Mouse (Mus musculus) hindbrain, embryonic 15.5 days (tissue): ENCODE measurements around the gene Kcnab3. TPM values are rescaled to one million over a fixed set of nuclear protein-coding genes. Genes with fewer than 3 reads are reported as not detected.

ENCODE experiments used
- ATAC-seq: fragments of 200-750 bp; cut with Nextera tagmentation; 2 replicates; pipeline ENCODE4 v1.8.0; 2017; ENCODE audit warnings: low read depth, moderate number of reproducible peaks, moderate TSS enrichment; ENCODE audit not compliant: low FRiP score
- H3K27ac ChIP-seq: fragments of 300-500 bp; sonication (generic); replicated peaks from 2 replicates; pipeline ENCODE4 v1.5.1; 2015; ENCODE audit warnings: mild to moderate bottlenecking, inconsistent platforms
- H3K27me3 ChIP-seq: fragments of 300-500 bp; sonication (generic); 2 replicates; pipeline ENCODE4 v1.6.1; 2015; ENCODE audit warnings: control low read depth, inconsistent platforms
- H3K36me3 ChIP-seq: fragments of 300-500 bp; sonication (generic); 2 replicates; pipeline ENCODE4 v1.6.1; 2015; ENCODE audit warnings: control low read depth, inconsistent platforms
- H3K4me1 ChIP-seq: fragments of 300-500 bp; sonication (generic); replicated peaks from 2 replicates; pipeline ENCODE4 v1.6.1; 2015; ENCODE audit warnings: control low read depth, inconsistent platforms
- H3K4me2 ChIP-seq: fragments of 300-500 bp; sonication (generic); 2 replicates; pipeline ENCODE4 v1.6.1; 2015; ENCODE audit warnings: moderate library complexity, mild to moderate bottlenecking, inconsistent platforms
- H3K4me3 ChIP-seq: fragments of 300-500 bp; sonication (generic); 2 replicates; pipeline ENCODE4 v1.5.1; 2015; ENCODE audit warnings: mild to moderate bottlenecking, inconsistent platforms
- H3K9ac ChIP-seq: fragments of 300-500 bp; sonication (generic); 2 replicates; pipeline ENCODE4 v1.6.1; 2015; ENCODE audit warnings: inconsistent platforms
- H3K9me3 ChIP-seq: fragments of 300-500 bp; sonication (generic); 2 replicates; pipeline ENCODE4 v1.6.1; 2016; ENCODE audit warnings: control low read depth, inconsistent platforms
- WGBS: fragments of 180-500 bp; shearing (Covaris S2); methylation state at CpG from one replicate; pipeline ENCODE4 v1.1.7; 2015; 5-methylcytosine and 5-hydroxymethylcytosine counted together
- polyA plus RNA-seq: library from polyadenylated mRNA; unstranded; fragments of >200 nt; fragmentation: Nextera tagmentation; extraction: Ambion mirVana; gene quantifications from 2 replicates; pipeline ENCODE4 v1.2.1, GENCODE M21; 2015

The Kcnab3 gene
- polyA plus RNA-seq, 1 experiment from 2014 or later = 5.9 TPM

DNA sequence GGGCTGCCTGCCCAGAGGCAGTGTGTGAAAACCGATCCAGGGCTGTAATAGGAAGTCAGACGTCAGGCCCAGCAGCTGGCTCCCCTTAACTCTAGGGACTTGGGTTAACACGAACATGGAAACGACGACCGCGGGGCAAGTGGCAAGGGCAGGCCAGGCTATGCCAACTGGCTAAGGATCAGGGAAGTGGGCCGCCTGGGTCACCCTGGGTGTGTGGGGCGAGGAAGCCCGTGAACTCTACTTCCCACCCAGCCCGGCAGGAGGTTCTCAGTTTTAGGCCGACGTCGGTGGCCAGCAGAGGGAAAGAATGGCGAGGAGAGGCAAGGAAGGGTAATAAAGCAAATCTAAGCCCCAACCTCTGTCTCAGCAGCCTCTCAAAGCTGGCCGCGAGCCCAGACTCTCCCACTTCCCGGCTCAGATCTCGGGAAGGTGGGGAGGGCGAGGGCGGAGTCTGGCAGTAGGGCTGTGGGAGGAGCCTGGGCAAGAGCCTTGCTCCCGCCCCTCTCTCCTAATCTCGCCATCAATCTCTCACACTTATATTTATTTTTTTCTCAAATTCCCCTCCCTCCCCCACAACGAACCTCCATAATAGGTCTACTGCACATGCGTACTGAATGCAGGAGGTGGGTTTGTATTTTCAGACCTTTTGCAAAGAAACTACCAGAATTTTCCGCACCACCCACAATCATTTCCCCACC, 40.2 kb downstream of the Kcnab3 start:
- WGBS = under 1% methylated on average over 26 of the region's 26 CpGs
- no peaks in the 10 kb centered on the region for H3K9me3 ChIP-seq
- peaks cover 54% of the 10 kb centered on the region for H3K4me1 ChIP-seq

DNA sequence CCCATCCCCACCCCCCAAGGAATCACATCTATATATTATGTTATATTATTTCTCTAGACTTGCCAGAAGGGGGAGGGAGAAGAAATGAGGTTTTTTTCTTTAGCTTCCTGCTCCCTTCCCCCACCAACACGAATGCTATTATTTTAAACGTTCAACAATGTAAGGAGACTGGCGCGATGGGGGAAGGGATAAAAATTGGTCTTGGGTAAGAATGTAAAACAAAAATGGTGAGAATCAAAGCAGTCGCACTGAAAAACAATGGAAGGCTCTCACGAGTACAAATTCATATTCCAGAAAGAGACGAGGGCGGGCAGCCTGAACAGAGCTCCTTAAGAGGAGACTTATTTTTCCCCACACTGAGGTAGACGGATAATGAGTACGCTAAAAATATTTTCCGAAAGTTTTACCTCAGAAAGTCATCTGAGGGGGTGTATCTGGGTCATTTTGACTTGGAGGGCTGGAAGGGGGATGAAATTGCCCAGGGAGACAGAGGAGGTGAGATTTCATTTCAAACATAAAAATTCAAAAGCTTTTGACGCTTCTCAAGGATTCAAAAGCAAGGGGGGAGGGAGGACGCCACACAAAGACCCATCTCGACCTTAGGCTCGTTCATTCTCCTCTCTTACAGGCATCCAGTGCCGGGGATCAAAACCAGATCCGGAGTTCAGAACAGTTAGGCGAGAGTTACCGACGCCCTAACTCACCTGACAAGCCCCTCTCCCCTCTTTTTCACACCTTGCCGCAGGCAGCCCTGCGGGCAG, 41.0 kb downstream of the Kcnab3 start:
- Histone ChIP-seq H3K4me1 (peaks cover 57% of the 10 kb centered on the region), H3K9me3 (no peaks in the 10 kb centered on the region), H3K27ac (peak overlapping the region; percentile 100), H3K9ac (peak overlapping the region; percentile 99), H3K27me3 (no peaks in the 10 kb centered on the region), H3K36me3 (peaks cover 16% of the 10 kb centered on the region), H3K4me2 (peak overlapping the region; percentile 88), H3K4me3 (peak overlapping the region; percentile 91)
- whole genome bisulfite sequencing = under 1% methylated on average over 22 of the region's 22 CpGs
- ATAC-seq = no peak

More for the DNA sequence above, 40.2 kb downstream of the Kcnab3 start:
- Histone ChIP-seq H3K4me2 (peak overlapping the region; percentile 88), H3K36me3 (peaks cover 23% of the 10 kb centered on the region), H3K27me3 (no peaks in the 10 kb centered on the region), H3K27ac (peak overlapping the region; percentile 100), H3K9ac (peak overlapping the region; percentile 99), H3K4me3 (peak overlapping the region; percentile 91)
- peak; percentile 89 for ATAC-seq

DNA sequence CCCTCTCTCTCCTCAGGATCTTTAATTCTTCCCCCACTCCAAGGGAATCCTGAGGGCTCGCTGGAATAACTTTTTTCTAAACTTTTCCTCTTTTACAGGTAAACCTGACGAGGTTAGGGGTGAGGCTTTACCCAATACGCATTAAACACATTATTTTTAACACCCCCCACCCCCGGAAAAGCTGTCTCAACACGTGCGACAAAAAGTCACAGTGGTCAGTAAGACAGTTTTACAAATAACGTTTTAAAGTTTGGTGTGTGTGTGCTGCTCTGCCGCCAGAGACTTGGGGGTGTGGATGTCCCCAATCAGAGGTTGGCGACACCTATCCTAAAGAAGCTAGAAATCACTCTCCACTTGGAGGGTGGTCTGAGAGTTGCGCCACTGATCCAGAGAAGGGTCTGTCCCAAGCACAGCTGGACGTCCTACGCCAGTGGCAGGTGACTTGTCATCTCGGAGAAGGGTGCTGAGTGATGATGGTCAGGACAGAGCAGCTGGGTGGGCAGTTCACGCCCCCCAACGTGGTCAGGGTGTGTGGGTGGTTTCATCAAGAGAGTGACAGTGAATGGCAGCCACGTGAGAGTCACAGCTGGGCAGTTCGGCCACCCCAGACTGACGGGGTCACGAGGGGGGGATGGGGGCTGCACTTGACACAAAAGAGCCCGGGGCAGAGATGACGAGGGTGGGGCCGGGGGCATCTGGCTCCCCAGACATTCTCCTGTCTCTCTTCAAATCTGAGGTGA, 41.7 kb downstream of the Kcnab3 start:
- Histone ChIP-seq H3K36me3 (peaks cover 10% of the 10 kb centered on the region), H3K27ac (peak overlapping the region; percentile 100), H3K9ac (peak overlapping the region; percentile 99), H3K4me2 (peak overlapping the region; percentile 88), H3K27me3 (no peaks in the 10 kb centered on the region), H3K9me3 (no peaks in the 10 kb centered on the region), H3K4me3 (peak overlapping the region; percentile 91), H3K4me1 (peaks cover 62% of the 10 kb centered on the region)
- ATAC-seq = no peak
- under 1% methylated on average over 22 of the region's 22 CpGs for WGBS

DNA sequence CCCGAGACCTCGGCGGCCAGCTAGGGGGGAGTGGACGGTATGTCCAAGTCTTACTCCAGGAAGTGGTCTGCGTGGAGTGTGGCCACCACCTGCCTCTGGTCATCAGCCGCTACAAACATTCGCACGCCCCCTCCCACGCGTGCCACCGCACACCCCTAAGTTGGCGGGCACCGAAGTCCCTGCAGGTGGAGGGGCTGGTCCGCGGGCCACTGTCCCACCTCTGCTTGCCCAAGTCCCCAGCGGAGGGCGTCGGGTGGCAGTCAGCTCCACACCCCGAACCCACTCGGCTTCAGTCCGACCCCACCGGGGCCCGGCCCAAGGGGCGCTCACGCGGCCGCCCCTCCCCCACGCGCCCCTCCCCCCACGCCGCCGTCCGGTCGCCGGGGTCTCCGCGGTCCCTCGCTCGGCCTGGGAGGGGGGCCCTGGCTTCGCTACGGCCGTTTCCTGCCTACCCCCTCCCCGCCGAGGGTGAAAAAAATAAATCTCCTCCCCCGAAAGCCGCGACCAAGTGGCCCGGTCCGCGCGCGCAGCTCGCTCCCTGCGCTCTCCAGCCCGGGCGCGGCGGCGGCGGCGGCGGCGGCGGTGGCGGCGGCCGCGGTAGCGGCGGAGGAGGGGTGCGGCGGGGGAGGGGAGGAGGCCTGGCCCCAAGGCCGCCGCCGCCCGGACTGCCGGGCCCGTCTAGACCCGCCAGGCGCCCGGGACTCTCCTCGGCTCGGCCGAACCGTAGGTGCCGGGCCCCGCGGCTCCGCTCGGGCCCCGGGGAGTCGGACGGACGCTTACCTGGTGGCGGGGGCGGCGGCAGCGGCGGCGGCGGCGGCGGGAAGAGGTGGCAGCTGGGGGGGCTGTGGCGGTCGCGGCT, 42.5 kb downstream of the Kcnab3 start:
- H3K4me1 ChIP-seq = peaks cover 62% of the 10 kb centered on the region
- H3K9me3 ChIP-seq = no peaks in the 10 kb centered on the region
- H3K4me3 ChIP-seq = peak overlapping the region; percentile 91
- H3K36me3 ChIP-seq = peaks cover 2% of the 10 kb centered on the region
- H3K27ac ChIP-seq = peak overlapping the region; percentile 100
- peak overlapping the region; percentile 88 for H3K4me2 ChIP-seq
- H3K9ac ChIP-seq = peak overlapping the region; percentile 99
- H3K27me3 ChIP-seq = no peaks in the 10 kb centered on the region
- WGBS = under 1% methylated on average over 38 of the region's 106 CpGs
- ATAC-seq = peak; percentile 14; the same call in 1 of the 2 replicates

DNA sequence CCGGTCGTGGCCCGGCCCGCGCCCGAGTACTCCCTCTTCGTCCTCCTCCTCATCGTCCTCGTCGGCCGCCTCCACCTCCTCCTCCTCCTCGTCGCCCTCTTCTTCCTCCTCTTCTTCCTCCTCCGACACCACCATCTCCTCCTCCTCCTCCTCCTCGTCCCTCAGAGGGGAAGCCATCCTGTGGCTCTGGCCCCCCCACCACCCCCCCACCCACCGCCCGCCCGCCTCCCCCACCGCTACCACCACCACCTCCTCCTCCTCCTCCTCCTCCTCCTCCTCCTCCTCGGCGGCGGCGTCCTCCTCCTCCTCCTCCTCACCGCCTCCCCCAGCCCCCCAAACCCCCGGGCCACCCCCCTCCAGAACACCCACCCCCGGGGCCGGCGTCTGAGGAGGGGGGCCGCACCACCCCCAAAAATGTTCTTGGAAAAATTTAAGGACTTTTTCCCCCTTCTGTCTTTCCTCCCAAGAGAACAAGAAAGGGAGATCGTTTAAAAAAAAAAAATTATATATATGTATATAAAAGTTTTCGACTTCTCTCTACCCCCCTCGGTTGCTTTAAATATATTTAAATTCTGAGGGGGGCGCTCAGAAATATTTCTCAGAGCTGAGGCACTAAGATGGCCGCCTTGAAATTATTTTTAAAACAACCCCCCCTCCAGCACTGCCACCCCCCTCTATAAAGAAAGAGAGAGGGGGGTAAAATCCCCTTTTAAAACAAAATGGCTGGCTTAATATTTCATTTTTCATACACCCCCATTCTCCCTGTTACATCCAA, 43.3 kb downstream of the Kcnab3 start, which contains the start of gene Chd3:
TSS of gene Chd3 (minus strand) at position 192 of the 775 bp plus-strand sequence.
- no peaks in the 10 kb centered on the region for H3K27me3 ChIP-seq

DNA sequence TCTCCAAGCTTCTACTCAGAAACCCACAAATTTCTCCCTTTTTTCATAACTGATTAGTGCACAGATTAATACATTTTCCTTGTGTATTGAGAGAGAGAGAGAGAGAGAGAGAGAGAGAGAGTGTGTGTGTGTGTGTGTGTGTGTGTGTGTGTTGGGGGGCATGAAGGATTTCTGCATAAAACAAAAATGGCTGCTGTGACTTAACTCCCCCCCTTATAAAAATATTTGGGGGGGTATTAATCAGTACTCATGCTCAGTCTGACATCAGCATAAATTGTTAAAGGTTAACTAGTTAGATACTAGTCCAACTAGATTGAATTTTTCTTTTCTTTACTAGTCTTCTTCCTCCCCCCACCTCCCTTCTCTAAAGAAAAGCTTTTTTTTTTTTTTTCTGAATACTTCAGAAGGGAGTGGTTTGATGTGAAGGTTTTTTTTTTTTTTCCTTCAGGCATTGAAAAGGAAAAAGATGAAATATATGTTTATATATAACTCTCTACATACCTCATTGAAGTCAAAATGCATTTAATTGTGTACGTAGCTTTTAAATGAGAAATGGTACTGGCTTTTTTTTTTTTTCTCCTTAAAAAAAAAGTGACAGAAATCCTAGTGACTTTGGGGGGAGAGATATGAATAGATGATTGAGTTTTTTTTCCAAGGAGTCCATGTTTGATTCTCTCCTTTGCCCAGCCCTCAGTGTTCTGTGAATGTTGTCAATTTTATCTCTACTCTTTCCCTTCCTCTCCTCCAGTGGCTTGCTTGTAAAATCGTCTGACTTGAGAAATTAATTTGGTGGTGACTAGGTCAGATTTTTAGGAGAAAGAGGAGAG, 44.1 kb downstream of the Kcnab3 start:
- H3K4me2 ChIP-seq = peak overlapping the region; percentile 88
- peak overlapping the region; percentile 100 for H3K27ac ChIP-seq
- H3K9me3 ChIP-seq = no peaks in the 10 kb centered on the region
- no peaks in the 10 kb centered on the region for H3K27me3 ChIP-seq
- peaks cover 51% of the 10 kb centered on the region for H3K4me1 ChIP-seq
- H3K9ac ChIP-seq = peak overlapping the region; percentile 99
- H3K36me3 ChIP-seq = no peaks in the 10 kb centered on the region
- 14% methylated on average over 2 of the region's 2 CpGs for WGBS
- peak overlapping the region; percentile 91 for H3K4me3 ChIP-seq
- no peak for ATAC-seq

More for the DNA sequence above, 43.3 kb downstream of the Kcnab3 start, which contains the start of gene Chd3:
- Histone ChIP-seq H3K4me2 (peak within 1 kb of the TSS; percentile 88), H3K27ac (peak within 1 kb of the TSS; percentile 100), H3K4me3 (peak within 1 kb of the TSS; percentile 91), H3K9ac (peak within 1 kb of the TSS; percentile 99), H3K4me1 (peaks cover 59% of the 10 kb centered on the region), H3K36me3 (no peaks in the 10 kb centered on the region), H3K9me3 (no peaks in the 10 kb centered on the region)
- ATAC-seq = no peak
- WGBS = 2% methylated on average over 10 of the region's 34 CpGs

DNA sequence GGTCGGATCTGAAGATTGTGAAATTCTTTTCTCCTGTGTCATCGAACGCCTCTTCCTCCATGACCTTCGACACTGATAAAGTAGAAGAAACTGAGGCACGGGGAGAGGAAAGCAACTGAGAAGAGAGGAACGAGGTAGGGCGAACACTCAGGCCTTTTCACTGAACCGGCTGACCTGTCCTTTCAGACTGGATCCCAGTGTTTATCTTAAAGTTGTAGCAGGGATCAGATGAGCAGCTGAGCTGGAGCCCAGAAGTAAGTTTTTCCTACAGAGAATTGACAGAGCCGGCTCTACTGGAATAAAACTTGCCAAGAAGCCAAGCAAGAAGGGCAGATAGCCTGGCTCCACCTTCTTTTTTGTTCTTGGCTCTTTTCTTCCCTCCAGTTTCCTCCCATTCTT, 44.8 kb downstream of the Kcnab3 start:
- no peak overlapping the region for H3K9ac ChIP-seq
- H3K4me3 ChIP-seq = peak overlapping the region; percentile 8; the same call in 1 of the 2 replicates
- WGBS = 12% methylated on average over 9 of the region's 9 CpGs

DNA sequence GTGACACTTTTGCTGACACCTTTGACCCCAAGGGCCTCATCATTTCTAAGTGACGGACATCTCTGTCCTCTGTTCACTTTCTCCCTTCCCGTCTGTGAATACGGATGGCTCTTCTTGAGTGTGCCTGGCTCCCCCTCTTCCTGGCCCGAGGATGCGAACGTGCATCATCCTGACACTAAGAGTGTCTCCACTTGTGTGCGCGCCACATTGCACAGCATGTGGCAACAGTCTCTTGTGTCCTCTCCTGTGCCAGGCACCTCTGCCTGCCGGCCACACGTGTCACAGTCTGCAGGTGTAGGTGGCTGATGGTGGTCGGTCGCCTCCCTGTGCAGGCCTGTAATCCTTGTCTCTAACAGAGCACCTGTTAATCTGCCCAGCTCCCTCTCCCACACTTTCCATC, 45.5 kb downstream of the Kcnab3 start:
- H3K4me3 ChIP-seq = no peak overlapping the region; the same call in 1 of the 2 replicates
- peak overlapping the region; percentile 45 for H3K4me2 ChIP-seq
- H3K27ac ChIP-seq = peak overlapping the region; percentile 75
- no peaks in the 10 kb centered on the region for H3K36me3 ChIP-seq
- H3K27me3 ChIP-seq = no peaks in the 10 kb centered on the region
- peak overlapping the region; percentile 24; the same call in 1 of the 2 replicates for H3K9ac ChIP-seq
- no peaks in the 10 kb centered on the region for H3K9me3 ChIP-seq
- no peak for ATAC-seq
- WGBS = 19% methylated on average over 12 of the region's 12 CpGs
- peaks cover 39% of the 10 kb centered on the region for H3K4me1 ChIP-seq

More for the DNA sequence above, 44.8 kb downstream of the Kcnab3 start:
- ATAC-seq = no peak
- Histone ChIP-seq H3K36me3 (no peaks in the 10 kb centered on the region), H3K27ac (peak overlapping the region; percentile 75), H3K27me3 (no peaks in the 10 kb centered on the region), H3K9me3 (no peaks in the 10 kb centered on the region), H3K4me2 (peak overlapping the region; percentile 45), H3K4me1 (peaks cover 44% of the 10 kb centered on the region)

DNA sequence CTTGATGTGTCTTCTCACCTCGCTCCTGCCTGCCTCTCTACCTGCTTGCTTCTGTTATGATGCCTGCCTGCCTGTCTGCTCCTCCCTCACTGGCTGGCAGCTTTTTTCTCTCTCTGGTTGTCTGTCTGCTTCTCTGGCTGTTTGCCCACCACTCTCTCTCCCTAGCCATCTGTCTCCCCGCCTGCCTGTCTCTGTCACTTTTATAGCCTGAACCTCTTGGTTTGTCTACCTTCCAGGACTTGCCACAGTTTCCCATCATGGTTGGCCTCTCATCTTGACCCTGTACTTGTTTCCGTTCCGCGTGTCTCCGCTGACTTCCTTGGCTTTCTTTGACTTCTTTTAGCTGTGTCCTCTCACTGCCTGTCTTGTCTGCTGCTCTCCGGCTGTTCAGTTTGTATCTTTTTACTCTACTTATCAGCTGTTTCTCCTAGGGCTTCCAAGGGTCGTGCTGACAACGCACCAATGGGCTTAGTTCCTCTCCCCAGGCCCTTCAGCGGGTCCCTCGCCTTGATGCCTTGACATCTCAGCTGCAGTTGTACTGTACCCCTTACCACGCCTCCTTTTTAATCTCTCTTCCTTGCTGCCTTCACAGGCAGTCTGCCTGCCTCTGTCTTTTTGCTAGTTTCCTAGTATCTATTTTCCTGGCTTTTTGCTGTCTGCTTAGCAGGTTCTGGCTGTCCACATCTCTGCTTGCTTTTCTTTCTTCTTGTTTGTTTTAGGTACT, 46.2 kb downstream of the Kcnab3 start:
- no peaks in the 10 kb centered on the region for H3K27me3 ChIP-seq
- 0 out of 2 replicates have a peak overlapping the region, but pooled peaks have one; percentile 24 for H3K9ac ChIP-seq
- H3K4me2 ChIP-seq = peak overlapping the region; percentile 45
- no peaks in the 10 kb centered on the region for H3K36me3 ChIP-seq
- H3K4me1 ChIP-seq = peaks cover 36% of the 10 kb centered on the region
- no peak overlapping the region; the same call in 1 of the 2 replicates for H3K4me3 ChIP-seq
- 29% methylated on average over 12 of the region's 12 CpGs for WGBS
- no peaks in the 10 kb centered on the region for H3K9me3 ChIP-seq
- ATAC-seq = no peak
- peak overlapping the region; percentile 75 for H3K27ac ChIP-seq
